Mouse (Mus musculus): ENCODE measurements around the gene Nova2. TPM values are rescaled to one million over a fixed set of nuclear protein-coding genes. Genes with fewer than 3 reads are reported as not detected.

Nova2 gene
- polyA plus RNA-seq, 1 experiment: 23.3 TPM

DNA sequence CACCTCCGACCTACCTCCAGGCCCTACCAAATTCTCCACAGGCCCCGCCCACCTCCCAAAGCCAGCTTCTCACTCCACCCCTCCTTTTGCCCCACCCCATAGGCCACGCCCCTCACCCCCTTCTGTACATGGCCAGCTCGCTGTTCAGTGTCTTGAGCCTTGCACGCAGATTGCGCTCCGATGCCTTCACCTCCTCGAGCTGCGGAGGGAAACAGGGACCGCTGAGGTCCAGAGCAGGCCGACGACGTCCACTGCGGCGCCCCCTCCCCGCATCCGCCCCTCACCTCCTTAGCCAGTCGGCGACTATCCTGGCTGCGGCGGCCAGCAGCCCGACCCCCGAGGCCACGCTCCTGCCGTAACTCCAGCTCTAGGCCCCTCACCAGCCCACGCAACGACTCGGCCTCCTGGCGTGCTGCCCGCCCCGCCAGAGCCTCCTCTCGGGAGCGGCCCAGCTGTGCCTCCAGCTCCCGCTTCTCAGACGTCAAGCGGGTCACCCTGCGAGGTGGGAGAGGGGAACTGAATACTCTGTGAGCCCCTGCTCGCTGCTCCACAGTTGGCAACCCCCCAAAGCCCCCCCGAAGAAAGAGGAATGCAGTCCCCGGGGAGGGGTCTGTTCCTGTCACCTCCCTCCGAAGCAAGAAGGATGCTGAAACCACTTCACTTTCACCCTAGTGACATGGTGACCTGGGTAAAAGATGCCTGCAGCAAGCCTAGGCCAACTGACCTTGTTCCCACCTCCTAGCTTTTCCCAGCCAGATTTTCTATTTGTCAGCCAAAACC is 31.8 kb upstream of the Nova2 start:
- Histone ChIP-seq H3K4me3 (ENCODE audit: insufficient read depth, low read length) (peak overlapping the region; percentile 46), H3K4me1 (ENCODE audit: control insufficient read depth, insufficient read depth, low read length) (peaks cover 1% of the 10 kb centered on the region; the same call in 1 of the 2 replicates), H3K27ac (ENCODE audit: insufficient read depth, low read length) (no peak overlapping the region)
- TF ChIP-seq POLR2A (IDR thresholded peaks at IDR 0.05; ENCODE audit: extremely low read depth, insufficient read depth, low read length): no peak
- TF ChIP-seq CTCF (IDR thresholded peaks at IDR 0.05; ENCODE audit: extremely low read depth, insufficient read depth, low read length): no peak

DNA sequence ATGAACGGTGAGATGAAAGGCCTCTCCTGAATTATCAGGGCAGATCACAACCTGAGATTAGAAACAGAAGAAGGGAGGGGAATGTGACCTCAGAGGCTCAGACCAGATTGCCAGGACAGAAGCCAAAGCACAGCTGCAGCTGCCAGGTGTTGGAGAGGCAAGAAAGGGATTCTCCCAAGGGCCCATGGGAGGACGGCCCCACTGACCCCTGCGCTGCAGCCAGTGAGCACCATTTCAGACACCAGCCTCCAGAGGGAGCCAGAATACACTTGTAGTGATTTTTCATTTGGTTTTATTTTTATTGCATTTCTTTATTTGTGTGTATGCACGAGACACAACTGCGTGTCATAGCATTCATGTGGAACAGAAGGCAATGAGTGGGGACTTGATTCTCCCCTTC is 29.2 kb upstream of the Nova2 start:
- Histone ChIP-seq H3K27ac (ENCODE audit: insufficient read depth, low read length) (no peak overlapping the region), H3K4me1 (ENCODE audit: control insufficient read depth, insufficient read depth, low read length) (peaks cover 1% of the 10 kb centered on the region; the same call in 1 of the 2 replicates), H3K4me3 (ENCODE audit: insufficient read depth, low read length) (no peak overlapping the region)
- no peak for TF ChIP-seq POLR2A (IDR thresholded peaks at IDR 0.05; ENCODE audit: extremely low read depth, insufficient read depth, low read length)
- peak; percentile 63 for TF ChIP-seq CTCF (IDR thresholded peaks at IDR 0.05; ENCODE audit: extremely low read depth, insufficient read depth, low read length)

DNA sequence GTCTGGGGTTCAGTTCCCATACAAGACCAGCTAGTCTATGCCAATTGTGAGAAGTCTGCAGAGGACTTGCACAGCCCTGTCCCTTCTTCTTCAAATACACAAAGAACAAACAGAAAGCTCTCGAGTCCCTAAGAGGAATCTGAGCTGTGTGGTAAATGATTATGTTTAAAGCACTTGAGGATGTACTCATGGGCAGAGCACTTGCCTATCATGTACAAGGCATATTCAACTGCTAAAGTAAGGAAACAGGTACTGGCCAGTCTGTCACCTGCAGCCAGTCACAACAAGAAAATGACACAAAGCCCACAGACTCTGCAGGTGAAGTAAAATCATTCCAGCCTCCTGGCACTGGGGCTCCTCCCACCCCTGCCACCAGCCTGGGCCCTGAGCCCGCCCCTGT is 25.2 kb upstream of the Nova2 start:
- H3K27ac ChIP-seq (ENCODE audit: insufficient read depth, low read length): no peak overlapping the region
- H3K4me3 ChIP-seq (ENCODE audit: insufficient read depth, low read length): no peak overlapping the region
- H3K4me1 ChIP-seq (ENCODE audit: control insufficient read depth, insufficient read depth, low read length): peaks cover 1% of the 10 kb centered on the region; the same call in 1 of the 2 replicates
- TF ChIP-seq CTCF (IDR thresholded peaks at IDR 0.05; ENCODE audit: extremely low read depth, insufficient read depth, low read length): no peak
- TF ChIP-seq POLR2A (IDR thresholded peaks at IDR 0.05; ENCODE audit: extremely low read depth, insufficient read depth, low read length): no peak

DNA sequence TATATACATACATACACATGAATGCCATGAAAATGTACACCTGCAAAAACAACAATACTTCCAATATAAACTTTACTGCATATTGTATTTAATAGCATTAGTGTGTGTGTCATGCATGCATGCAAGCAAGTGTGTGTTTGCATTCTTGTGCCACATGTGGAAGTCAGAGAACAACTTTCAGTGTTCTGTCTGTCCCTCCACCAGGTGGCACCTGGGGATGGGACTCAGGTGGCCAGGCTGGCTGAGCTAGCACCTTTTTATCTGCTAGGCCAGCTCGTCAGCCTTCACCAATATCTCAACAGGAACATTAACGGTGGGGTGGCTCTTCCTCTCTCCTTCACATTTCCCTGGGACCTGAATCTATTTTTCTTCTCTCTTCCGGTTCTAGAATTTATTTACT is 23.2 kb upstream of the Nova2 start:
- no peaks in the 10 kb centered on the region for H3K4me1 ChIP-seq (ENCODE audit: control insufficient read depth, insufficient read depth, low read length)
- H3K4me3 ChIP-seq (ENCODE audit: insufficient read depth, low read length): no peak overlapping the region
- TF ChIP-seq CTCF (IDR thresholded peaks at IDR 0.05; ENCODE audit: extremely low read depth, insufficient read depth, low read length) (no peak), POLR2A (IDR thresholded peaks at IDR 0.05; ENCODE audit: extremely low read depth, insufficient read depth, low read length) (no peak)
- no peak overlapping the region for H3K27ac ChIP-seq (ENCODE audit: insufficient read depth, low read length)

DNA sequence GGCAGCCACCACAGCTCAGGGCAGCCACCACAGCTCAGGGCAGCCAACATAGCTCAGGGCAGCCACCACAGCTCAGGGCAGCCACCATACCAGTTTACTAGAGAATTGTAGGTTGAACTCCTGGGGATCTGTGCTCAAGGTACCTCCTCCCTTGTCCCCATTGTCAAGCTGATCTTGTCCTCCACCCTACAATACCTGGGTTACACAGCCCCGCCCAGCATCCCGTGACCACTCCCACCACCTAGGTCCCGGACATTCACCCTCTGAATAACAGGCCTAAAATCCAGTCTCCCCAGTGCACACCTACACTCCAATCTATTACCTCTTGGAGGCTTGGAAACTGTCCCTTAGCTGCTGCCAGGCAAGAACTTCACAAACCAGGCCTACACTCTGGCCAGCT is 20.7 kb upstream of the Nova2 start:
- Histone ChIP-seq H3K4me3 (ENCODE audit: insufficient read depth, low read length) (no peak overlapping the region), H3K4me1 (ENCODE audit: control insufficient read depth, insufficient read depth, low read length) (no peaks in the 10 kb centered on the region), H3K27ac (ENCODE audit: insufficient read depth, low read length) (no peak overlapping the region)
- TF ChIP-seq CTCF (IDR thresholded peaks at IDR 0.05; ENCODE audit: extremely low read depth, insufficient read depth, low read length): no peak
- TF ChIP-seq POLR2A (IDR thresholded peaks at IDR 0.05; ENCODE audit: extremely low read depth, insufficient read depth, low read length): no peak

DNA sequence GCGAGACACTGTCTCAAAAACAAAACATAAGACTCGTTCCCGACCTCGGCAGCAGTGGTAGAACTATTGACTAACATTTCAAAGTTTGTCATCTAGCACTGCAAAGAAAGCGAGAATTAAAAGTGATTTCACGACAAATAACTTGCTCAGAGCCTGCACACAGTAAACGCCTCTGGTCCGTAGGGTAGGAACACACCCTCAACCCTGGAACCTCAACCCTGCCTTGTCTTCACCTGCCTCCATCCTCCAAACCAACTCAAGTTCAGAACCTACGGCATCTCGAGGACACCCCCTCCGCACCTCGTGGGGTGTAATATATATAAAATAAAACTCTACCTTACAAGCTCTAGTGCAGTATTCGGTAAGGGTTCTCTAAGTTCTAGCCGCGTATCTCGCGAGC is 15.9 kb upstream of the Nova2 start:
- Histone ChIP-seq H3K4me1 (ENCODE audit: control insufficient read depth, insufficient read depth, low read length) (no peaks in the 10 kb centered on the region), H3K27ac (ENCODE audit: insufficient read depth, low read length) (no peak overlapping the region), H3K4me3 (ENCODE audit: insufficient read depth, low read length) (peak overlapping the region; percentile 30)
- TF ChIP-seq CTCF (IDR thresholded peaks at IDR 0.05; ENCODE audit: extremely low read depth, insufficient read depth, low read length) (no peak), POLR2A (IDR thresholded peaks at IDR 0.05; ENCODE audit: extremely low read depth, insufficient read depth, low read length) (no peak)

DNA sequence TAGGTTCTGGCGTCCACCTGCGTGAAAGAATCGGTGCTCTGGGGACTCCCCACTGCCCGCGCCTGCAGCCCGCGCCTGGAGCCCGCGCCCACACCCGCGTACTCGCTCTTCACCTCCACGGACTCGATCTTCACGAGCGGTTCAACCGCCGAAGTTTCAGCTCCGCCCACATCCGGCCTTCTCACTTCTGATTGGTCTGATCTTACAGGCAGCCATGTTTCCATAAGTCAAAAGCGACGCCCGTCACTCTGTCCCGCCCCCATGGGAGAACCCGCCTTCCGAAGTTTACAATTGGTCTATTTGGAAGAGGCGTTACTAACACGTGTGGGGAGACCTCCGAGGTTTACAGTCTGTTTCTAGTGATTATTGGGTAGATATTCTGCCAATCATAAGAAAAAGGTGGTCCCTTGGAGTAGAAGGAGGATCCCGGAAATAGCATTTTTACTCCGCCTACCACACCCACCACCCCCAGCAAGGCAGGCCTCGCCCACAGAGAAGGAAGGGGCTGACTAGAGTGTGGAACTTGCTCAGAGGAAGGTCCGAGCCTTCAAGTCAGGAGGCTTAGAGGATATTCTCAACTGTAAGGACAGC is 15.4 kb upstream of the Nova2 start, which contains the start of gene Ccdc61:
Gene Ccdc61 (minus strand): TSS at position 175 of the 591 bp plus-strand sequence.
- H3K4me1 ChIP-seq (ENCODE audit: control insufficient read depth, insufficient read depth, low read length): no peaks in the 10 kb centered on the region
- TF ChIP-seq CTCF (IDR thresholded peaks at IDR 0.05; ENCODE audit: extremely low read depth, insufficient read depth, low read length) (no peak), POLR2A (IDR thresholded peaks at IDR 0.05; ENCODE audit: extremely low read depth, insufficient read depth, low read length) (peak; percentile 57)
- peak within 1 kb of the TSS; percentile 30 for H3K4me3 ChIP-seq (ENCODE audit: insufficient read depth, low read length)
- no peak within 1 kb of the TSS for H3K27ac ChIP-seq (ENCODE audit: insufficient read depth, low read length)

DNA sequence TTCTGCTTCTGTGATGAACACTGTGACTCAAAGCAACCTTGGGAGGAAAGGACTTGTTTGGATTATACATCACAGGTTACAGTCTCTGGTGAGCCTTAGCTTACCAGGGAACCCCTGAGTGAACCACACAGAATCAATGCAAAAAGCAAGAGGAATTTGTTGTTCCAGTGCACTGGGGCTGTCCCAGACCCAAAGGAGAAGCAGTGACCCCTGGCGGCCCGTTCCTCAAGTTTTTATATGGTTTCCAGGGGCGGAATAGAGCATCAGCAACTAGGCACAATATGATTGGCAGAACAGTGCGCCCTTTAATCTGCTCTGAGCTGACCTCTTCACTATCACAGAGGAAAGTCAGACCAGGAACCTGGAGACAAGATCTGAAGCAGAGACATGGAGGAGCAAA is 9.4 kb upstream of the Nova2 start:
- Histone ChIP-seq H3K4me1 (ENCODE audit: control insufficient read depth, insufficient read depth, low read length) (no peaks in the 10 kb centered on the region; the same call in 1 of the 2 replicates), H3K27ac (ENCODE audit: insufficient read depth, low read length) (no peak overlapping the region), H3K4me3 (ENCODE audit: insufficient read depth, low read length) (no peak overlapping the region)
- no peak for TF ChIP-seq CTCF (IDR thresholded peaks at IDR 0.05; ENCODE audit: extremely low read depth, insufficient read depth, low read length)
- TF ChIP-seq POLR2A (IDR thresholded peaks at IDR 0.05; ENCODE audit: extremely low read depth, insufficient read depth, low read length): no peak

DNA sequence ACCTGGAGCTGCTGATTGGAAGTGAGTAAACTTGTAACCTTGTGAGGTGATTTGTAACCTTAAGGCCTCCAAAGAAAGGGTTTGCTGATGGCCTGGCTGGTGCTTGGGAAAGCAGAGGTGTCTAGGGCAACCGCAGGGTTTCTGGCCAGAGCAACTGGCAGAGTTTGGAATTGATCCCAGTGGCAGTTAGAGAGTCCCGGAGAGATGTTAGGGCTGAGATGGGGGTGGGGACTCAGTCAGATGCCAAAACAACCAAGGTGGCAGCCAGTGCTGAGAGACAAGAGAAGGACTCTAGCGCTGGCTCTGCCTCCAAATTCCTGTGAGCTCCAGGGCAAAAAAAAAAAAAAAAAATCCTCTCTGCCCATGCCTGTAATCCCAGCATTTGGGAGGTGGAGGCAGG is 7.8 kb upstream of the Nova2 start:
- Histone ChIP-seq H3K4me3 (ENCODE audit: insufficient read depth, low read length) (no peak overlapping the region), H3K4me1 (ENCODE audit: control insufficient read depth, insufficient read depth, low read length) (peaks cover 7% of the 10 kb centered on the region), H3K27ac (ENCODE audit: insufficient read depth, low read length) (no peak overlapping the region)
- TF ChIP-seq CTCF (IDR thresholded peaks at IDR 0.05; ENCODE audit: extremely low read depth, insufficient read depth, low read length): no peak
- TF ChIP-seq POLR2A (IDR thresholded peaks at IDR 0.05; ENCODE audit: extremely low read depth, insufficient read depth, low read length): no peak

DNA sequence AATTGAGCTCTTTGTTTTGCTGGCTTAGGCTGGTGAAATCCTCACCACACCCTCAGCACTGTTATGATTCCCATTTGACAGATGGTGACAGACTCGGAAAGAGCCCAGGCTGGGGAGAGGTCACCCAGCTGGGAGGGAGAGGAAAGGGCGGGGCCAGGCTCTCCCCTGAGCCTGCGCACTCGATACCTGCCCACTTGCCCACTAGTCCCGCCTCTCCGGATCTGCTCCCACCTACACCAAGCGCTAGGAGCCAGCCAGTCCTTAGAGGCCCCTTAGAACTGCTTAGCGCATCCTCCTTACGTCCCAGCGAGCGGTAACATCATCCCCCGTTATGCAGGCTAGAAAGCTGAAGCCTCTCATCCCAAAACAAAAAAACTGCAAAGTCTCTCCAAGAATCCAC is 4.6 kb upstream of the Nova2 start:
- TF ChIP-seq CTCF (IDR thresholded peaks at IDR 0.05; ENCODE audit: extremely low read depth, insufficient read depth, low read length) (no peak), POLR2A (IDR thresholded peaks at IDR 0.05; ENCODE audit: extremely low read depth, insufficient read depth, low read length) (peak; percentile 85)
- no peak overlapping the region for H3K4me3 ChIP-seq (ENCODE audit: insufficient read depth, low read length)
- H3K4me1 ChIP-seq (ENCODE audit: control insufficient read depth, insufficient read depth, low read length): peaks cover 13% of the 10 kb centered on the region
- peak overlapping the region; percentile 86 for H3K27ac ChIP-seq (ENCODE audit: insufficient read depth, low read length)
